Mouse (Mus musculus): Measurements from ENCODE around the gene Trim41.
"Not testable (repeated sequence)": the region's sequence is repeated elsewhere in the genome, so short reads cannot be mapped to it uniquely, and the experiment has no call there.

The Trim41 gene

DNA sequence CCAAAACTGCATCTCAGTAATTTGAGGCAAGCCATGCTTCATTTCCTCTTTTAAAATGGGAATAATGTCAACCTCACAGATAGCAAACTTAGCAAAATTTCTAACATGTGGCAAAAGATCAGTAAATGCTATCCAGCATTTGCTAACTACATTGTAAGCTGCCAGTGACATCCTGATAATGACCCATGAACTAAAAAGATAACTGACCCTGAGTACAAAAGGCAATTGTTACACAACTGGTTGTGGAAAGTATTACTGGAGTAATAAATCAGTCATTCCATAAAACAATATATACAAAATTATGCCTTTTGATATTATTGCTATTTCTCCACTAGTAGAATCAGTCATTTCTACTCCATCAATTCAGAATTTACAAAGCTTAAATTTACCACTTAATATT, 3.4 kb downstream of the Trim41 start:
- no peak for DNase-seq (ENCODE audit: low spot score)

DNA sequence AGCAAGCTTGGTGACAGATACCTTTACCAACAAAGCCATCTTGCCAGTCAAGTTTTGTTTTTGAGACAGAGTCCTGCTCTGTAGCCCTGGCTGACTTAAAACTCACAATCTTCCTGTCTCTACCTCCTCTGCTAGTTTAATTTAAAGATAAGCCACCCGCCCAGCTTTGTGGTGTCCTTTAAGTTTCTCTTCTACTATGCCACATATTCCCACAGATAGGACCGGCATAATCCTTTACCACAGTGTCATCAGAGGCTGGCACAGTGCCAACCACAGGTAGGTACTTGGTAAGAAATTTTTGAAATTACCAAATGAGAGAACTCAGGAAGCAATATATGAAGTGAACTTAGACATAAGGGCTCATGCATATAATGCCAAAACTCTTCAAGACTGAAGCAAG, 7.0 kb downstream of the Trim41 start:
- DNase-seq (ENCODE audit: low spot score), result no peak

DNA sequence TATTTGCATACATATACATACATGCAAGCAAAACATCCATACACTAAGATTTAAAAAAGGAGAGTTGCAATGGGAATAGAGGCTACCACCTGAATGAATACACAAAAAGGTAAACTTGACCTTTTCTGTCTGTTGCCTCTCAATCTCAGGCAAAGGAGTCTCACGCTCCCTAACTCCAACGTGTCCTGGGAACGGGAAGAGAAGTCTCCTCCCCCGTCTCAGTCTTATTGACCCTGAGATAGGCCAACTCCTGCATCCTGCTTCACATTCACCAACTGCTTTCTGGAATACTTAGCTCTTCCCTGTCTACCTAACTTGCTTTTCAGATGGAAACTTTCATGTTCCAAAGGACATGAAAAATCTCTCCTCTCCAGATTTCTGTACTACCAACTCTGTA, 7.7 kb downstream of the Trim41 start:
- DNase-seq (ENCODE audit: low spot score), result no peak

DNA sequence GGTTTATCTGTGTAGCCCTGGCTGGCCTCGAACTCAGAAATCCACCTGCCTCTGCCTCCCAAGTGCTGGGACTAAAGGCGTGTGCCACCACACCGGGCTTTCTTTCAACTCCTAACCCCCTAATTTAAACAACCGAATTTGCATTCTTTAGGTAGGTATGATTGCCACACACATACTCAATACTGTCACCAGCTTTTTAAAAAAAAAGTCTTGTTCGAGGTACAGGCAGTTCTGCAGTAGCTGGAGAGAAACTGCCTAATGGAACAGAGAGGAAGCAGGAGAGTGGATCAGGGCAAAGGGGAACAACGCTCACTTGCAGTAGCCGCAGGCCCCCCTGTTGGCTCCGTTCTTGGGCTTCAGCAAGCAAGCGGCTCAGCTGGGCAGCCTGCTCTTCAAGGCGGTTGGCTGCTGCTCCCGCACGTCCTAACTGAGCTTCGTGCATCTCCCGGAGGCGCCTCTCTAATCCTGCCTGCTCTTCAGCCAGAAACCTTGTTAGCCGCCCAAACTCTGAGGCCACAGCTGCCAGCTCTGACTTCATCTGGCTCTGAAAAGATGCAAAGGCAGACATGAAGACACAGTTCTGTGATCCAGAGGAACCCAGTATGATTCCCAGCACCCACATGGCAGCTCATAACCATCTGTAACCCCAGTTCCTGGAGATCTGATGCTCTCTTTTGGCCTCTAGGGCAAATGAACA, 8.3 kb downstream of the Trim41 start:
- DNase-seq (ENCODE audit: low spot score), result no peak

DNA sequence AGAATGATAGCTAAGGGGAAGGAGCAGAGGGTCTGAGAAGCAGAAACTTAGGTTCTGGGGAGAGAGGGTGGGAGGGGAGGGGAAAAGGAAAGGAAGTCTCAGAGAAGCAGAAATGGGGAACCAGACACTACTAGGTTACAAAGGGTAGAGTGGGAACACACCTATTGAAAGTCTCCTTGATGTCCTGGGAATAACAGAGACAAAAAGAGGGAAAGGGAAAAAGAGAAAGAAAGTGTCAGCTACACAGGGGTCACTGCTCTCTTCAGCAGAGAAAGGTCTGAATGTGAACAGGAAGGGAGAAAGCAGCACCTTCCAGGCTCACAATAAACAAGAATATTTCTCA, 8.9 kb downstream of the Trim41 start:
- no peak for DNase-seq (ENCODE audit: low spot score)

DNA sequence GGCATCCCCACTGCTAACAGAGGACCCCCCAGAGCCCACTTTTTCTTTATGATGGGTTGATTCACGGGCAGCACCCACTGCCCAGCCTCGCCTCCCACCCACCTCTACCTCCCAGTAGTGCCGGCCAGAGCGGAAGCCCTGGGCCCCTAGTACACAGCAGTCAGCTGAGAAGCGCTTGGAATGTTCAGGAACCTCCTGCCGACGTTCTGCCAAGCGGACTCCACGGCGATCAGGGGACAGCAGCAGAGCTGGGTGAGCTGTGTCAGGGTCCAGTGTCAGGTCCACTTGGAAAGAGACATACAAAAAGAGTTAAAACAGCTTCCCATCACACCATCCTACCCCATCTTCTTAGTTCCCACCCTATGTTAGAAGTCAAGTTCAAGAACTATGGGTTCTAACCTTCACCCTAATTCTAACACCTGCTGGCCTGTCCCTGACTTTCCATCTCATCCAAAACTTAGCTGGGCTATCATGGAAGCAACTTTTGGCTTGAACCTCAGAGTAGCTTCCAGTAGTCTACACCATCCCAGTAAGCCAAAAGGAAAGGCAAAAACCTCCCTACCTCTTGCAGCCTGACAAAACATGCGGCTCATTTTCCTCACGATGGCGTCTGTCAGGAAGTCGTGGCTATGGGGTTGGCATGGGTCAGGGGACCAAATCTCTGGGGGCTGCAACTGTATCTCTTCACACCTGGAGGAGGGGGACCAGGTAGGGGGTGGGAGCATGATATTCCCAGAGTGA, 9.4 kb downstream of the Trim41 start:
- no peak for DNase-seq (ENCODE audit: low spot score)

DNA sequence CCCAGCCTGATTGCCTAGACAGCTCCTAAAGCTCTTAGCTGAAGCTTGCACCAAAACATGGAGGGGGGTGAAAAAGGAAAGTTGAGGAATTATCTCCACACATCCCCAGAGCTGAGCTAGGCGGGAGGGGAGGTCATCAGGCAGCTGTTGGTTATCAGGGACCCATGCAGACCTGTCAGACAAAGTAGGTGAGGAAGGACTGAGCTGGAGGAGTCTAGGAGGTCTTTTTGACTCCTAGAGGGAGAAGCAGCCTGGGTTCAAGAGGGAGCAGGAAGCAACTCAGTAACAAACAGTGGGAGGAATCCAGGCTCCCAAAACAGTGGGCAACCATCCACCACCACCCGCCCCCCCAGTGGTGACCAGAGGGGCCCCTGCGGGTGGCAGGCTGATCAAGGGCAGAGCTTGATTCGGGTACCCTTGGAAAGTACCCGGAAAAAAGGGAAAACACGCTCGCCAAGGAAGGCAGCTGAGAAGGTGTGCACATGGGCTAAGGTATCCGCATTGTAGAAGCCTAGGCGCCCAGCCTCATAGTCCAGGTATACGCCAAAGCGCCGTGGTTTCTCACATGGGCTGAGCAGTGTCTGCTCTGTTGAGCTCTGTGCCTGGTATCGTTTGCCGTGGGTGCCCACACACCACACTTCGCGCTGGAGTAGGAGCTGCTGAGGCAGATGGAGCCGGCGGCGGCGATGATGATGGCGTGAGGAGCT, 10.1 kb downstream of the Trim41 start:
- DNase-seq (ENCODE audit: low spot score), result no peak

DNA sequence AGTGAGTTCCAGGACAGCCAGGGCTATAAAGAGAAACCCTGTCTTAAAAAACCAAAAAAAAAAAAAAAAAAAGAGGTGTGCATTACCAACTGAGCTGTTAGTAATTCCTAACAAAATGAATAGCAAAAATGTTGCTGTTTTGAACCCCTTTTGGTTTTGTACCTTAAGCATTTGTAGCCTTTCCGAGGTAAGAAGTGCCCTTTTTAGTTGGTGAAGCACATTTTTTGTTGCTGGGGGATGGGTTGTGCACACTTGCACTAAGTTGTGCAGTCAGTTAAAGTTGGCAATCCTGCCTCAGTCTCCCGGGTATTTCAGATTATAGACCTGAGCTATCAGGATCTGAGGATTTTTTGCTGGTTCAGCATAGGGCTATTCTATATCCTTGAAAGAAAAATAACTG, 12.2 kb downstream of the Trim41 start:
- DNase-seq (ENCODE audit: low spot score), result no peak

DNA sequence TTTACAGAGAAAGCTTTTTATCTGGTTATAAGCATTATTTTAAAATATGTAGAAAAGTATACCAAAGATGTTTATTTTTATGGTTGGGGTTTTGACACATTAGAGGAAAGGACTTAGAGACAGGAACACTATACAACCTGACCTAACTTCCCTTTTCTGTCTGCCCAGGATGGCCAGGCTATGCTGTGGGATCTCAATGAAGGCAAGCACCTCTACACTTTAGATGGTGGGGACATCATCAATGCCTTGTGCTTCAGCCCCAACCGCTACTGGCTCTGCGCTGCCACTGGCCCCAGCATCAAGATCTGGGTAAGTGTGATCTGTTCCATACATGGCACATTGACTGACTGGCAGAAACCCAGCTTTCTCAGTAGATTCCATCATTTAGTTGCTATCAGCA, 13.2 kb downstream of the Trim41 start:
- no peak for DNase-seq (ENCODE audit: low spot score)

DNA sequence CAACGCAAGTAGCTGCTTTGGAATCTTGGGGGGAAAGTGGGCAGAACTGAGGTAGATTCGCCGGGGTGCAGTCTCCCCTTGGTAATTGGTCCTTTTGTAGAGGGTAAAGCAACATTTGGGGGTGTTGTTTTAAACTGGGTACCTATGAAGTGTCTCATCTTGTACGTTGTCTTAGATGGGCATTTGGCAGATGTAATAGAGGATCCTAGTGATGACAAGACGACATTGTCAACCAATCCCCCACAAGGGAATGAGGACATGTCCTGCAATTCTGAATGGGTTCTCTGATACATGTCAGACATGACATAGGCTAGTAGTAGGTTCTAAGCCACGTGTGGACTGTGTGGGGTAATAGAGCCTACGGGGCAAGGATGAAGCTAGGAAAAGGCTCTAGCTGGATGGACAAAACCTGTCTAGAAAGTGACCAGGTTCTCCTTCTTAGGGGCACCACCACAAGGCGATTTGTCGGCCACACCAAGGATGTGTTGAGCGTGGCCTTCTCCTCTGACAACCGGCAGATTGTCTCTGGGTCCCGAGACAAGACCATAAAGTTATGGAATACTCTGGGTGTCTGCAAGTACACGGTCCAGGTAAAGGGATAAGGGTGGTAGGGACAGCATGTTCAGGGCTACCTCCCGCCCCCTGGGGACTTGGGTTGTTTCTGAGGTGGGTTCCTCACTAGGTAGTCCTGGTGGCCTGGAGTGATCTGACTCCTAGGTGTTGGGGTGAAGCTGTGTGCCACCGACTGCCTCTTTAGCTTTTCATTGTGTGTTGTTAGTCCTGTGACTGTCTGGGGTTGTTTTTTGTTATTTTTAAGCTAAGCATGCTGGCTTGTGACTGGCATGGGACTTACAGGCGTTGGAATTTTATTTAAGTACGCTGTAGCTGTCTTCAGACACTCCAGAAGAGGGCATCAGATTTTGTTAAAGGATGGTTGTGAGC, 15.1 kb downstream of the Trim41 start:
- no peak for DNase-seq (ENCODE audit: low spot score)

DNA sequence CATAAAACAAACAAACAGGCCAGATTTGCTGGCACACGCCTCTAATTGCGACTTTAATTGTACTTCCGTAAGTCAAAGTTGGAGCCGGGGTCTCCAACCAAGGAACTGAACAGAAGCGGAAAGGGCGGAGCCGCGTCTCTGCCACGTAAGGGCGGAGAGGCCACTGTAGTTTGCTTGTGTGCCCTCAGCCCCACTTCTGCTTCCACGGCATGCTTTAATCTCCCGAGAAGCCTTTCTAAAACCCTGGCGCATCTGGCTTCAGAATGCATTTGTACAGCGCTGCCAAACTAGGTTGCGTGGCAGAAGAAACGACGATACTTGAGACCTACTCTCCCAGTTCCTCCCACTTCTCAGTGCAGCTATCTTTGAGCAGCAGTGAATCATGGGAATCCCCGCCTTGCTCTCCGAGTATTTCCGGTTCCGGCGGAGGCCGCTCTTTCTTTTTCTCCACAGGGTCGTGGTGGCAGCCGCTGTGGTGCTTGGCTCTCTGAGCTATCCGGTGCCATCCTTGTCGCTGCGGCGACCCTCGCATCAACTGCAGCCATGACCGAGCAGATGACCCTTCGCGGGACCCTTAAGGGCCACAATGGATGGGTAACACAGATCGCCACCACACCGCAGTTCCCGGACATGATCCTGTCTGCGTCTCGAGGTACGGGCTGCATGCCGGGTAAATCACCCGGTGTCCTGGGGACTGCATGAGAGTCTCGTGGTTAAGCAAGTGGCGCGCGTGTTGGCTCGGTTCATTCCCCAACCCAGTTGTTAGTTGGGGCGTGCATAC, 17.0 kb downstream of the Trim41 start, which contains the start of gene Rack1:
Gene Rack1, plus strand, starts transcription at position 412 of the 781 bp plus-strand sequence.
- DNase-seq (ENCODE audit: low spot score), result peak; percentile 78

DNA sequence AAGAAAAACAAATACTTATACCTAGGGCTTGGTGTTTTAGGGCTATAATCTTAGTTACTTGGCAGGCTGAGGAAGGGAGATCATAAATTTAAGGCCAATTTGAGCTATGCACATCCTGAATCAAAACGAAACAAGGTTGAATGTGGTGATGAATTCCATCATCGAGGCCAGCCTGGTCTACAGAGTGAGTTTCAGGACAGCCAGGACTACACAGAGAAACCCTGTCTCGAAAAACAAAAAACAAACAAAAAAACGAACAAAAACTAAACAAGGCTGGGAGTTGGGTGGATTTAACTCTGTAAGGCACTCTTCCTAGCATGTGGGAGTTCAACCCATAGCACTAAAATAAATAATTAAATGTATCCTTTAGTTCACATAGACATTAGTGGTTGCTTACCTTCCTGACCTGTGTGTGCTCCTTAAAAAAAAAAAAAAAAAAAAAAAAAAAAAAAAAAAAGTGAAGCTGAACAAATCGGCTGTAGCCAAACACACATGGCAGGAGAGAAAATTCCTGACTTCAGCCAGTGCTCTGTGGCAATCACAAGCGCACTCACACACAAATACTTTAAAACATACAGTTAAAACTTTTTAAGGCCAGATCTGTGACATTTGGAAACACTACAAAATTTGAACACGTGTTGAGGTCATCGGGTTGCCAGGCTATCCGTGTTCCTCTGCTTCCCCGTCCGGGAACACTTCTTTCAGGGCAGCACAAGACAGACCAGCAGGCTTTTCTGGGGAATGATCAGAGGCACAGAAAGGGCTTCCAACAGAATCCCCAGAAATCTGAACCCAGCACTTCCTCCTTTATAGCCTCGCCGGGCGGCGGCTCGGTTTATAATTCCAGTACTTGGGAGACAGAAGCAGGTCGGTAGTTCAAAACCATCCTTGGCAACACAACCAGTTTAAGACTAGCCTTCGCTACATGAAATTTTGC, 17.9 kb downstream of the Trim41 start:
- DNase-seq (ENCODE audit: low spot score), result no peak

DNA sequence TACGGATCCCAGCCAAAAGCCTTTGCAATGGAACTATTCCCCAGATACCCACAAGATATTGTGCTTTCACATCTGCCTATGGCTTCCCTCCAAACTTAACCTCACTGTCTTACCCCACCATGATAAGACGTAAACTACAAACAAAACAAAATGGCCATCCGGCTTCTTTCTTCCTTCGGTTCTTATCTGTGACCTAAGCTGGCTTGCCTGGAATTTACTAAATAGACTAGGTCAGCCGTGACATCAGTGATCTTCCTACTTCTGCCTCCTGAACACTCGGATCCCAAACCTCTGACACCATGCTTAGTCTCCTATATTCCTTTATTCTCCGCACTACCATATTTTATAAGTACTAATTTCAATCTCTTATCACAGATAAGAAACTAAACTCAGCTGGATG, 18.8 kb downstream of the Trim41 start:
- no peak for DNase-seq (ENCODE audit: low spot score)

DNA sequence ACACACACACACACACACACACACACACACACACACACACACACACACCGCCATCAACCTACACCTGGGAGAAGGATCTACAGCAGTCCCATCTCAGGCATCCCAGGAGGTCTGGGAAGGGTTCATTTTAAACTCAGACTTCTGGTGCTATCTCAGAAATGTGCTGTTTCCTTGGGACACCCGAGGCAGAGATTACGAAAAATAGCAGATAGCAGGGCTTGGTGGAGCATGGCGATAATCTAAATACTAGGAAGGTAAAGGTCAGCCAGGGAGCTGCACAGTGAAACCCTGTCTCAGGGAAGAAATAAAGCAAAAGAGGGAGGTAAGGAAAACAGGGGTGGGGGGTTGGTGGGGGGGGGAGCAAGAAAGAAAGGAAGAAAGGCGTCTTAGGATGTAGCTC, 19.9 kb downstream of the Trim41 start:
- DNase-seq (ENCODE audit: low spot score), result no peak

DNA sequence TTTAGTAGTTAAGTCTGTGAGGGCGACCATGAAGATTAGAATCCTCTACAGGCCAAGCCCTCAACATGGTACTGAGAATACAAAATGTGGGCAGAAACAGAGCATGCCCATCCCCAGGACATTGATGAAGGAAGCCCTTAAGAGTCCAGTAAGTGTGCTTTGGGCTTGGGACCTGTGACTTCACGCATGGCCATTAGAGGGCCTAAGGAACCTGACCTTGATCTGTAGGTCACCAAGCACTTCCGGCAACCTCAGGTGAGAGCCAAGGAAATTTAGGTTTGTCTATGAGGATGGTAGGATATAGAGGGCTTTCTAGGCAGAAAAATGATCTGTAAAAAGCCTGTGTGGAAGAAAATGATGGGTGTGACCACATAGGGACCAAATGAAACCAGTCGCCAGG, 20.9 kb downstream of the Trim41 start:
- DNase-seq (ENCODE audit: low spot score), result no peak

DNA sequence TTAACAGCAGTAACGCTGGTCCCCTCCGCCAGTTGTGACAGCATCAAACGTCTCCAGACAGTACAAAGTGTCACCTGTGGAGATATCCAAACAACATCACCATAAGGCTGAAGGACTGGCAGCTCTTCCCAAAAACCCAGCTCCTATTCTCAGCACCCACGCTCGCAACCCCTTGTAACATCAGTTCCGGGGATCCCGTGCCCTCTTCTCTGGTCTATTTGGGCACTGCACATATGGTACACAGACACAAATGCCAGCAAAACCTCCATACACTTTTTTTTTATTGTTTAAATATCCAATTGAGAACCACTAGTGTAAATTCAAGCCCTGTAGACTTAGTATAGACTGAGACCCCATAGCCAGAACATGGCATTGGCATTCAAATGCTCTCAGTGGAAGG, 21.9 kb downstream of the Trim41 start:
- DNase-seq (ENCODE audit: low spot score), result no peak

DNA sequence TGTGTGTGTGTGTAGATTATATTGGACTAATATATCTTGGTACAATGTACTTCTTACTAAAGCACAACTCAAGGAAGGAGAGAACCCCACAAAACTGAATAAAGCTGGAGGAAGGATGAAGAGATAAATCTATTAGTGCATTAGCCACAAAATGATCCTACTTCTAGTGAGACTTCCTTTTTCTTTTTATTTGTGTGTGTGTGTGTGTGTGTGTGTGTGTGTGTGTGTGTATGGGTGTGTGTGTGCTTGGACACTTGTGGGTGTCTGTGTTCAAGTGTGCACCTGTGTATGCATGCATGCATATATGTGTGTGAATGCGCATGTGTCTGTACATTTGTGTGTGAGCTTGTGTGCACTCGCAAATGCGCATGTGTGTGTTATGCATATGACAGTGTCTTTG, 24.0 kb downstream of the Trim41 start:
- DNase-seq (ENCODE audit: low spot score), result no peak

DNA sequence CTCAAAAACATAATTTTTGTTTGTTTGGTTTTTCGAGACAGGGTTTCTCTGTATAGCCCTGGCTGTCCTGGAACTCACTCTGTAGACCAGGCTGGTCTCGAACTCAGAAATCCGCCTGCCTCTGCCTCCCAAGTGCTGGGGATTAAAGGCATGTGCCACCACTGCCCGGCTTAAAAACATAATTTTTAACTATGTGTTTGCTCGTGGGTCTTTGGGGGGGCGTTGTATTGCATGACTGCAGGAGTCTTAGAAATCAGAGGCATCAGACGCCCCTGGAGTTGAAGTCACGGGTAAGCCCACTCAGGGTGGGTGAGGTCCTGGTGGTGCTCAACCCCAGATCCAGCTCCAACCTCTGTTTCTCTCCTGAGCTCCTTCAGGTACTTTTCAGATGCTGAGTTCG, 25.3 kb downstream of the Trim41 start:
- not testable (repeated sequence) for DNase-seq (ENCODE audit: low spot score)

DNA sequence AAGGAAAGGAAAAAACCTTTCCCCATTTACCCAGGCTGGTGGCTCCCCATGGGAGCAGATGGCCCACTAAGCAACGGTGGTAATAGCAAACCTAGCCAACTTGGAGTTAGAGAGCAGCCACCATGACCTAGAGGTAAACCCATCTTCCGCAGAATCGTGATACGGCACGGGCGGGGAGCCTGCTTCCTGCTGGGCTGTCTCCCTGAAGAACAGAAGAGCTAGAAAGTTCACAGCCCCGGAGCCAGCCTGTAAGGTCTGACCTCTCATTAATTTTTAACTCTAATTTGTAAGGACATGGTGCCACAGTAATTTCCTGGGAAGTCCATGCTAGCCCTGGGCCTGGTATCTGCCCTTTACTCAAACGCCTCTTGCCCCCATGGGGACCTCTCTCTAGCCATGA, 26.2 kb downstream of the Trim41 start:
- no peak for DNase-seq (ENCODE audit: low spot score)

Measured in layer of hippocampus, adult 9-10 months (tissue).